Mouse (Mus musculus) mouse embryonic stem cell (cell line): Measurements from ENCODE around the gene Pla2g2d.
"Not testable (repeated sequence)": the region's sequence is repeated elsewhere in the genome, so short reads cannot be mapped to it uniquely, and the experiment has no call there.

Experiments used
- in situ Hi-C, 2 experiments: fragments of 300-500 bp; cut with MboI; formaldehyde crosslinking; loops; 1 replicate in 1 of 2; 3 replicates in 1 of 2; pipeline ENCODE4 v1.14.3; 2019 to 2020; ENCODE audit warnings: low sequenced_read_pairs in 2 of 2, low pct_unique_long_range_greater_than_20kb in 1 of 2, mixed read lengths in 1 of 2; ENCODE audit not compliant: unreplicated experiment in 1 of 2

Pla2g2d gene

DNA sequence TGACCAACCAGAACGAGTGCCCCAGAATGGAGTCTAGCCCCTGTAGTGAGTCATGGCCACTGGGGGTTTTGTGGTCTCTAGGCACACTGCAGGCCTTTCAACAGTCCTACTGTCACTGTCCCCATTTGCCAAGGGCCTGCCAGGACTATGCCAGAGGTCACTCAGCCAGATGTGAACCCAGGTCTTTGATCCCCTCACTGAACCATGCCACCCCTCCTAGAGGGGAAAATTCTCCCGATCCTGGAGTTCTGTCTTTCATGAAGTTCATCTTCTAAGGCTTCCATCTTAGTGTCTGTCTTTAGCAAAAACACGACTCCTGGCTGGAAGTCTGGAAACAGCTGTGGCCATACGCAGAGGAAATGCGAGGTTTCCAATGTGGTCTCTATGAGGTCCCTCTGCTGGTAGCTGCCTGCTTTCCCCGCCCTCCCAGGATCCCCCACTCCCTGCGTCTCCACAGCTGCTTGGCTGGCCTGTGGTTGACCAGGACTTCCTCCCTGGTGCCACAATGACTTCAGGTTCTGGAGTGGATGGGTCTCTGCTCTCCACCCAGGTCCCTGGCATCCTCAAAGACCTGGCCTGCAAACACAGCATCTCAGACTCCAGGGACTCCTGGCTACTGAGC is 31.5 kb downstream of the Pla2g2d start:
- in situ Hi-C loops, result no loop called here

DNA sequence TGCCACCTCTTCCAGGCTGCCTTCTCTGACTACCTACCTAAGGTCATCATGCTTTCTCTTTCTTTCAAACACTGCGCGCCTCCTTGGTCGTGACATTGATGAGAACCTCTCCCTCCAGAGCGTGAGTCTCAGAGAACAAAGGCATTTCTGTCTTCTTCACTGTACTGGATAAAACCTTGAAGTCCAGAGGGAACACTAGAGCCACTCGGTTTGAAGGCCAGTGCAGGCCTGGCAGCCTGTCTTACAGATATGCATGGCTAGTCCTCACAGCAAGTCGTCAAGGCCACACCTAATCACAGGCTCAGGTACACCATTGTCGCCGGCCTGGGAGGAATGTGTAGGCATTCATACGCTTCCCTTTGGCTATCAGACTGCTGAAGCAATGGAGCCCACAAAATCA is 40.6 kb downstream of the Pla2g2d start:
- in situ Hi-C loops, result no loop called here

DNA sequence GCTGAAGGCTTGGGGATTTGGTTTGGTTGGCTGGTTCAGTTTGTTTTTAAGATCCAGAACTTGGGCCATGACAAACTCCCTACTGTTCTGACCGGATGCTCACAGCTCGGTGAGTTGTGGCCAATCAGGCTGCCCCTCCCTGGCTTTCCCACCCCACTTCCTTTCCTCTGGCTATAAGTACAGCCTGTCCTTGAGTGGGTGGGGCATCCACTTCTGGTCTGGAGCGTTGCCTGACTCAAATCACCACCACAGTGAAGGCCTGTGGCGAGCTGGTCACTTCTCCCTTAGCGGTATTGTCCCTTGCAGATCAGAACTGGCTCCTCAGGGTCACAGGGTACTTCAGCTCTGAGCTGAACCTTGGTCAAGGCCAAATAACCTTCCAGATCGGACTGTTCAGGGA is 42.2 kb downstream of the Pla2g2d start:
- in situ Hi-C loops, result no loop called here

DNA sequence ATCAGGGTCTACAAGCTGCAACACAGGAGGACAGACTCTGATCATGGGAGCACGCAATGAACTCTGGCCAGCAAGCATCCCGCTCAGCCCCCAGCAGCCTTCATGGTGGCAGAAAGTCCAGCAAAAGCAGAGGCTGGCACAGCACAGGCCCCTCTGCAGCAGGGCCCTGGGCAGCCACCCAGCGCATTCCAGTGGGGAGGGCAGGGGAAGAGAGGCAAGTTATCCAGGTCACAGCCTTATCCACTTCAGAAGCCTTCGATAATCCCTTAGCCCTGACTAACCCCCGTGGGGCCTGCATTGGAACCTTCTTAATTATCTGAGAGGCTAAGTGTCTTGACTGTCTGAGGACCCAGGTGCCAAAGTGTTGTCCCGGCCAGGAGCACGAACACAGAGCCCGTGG is 43.6 kb downstream of the Pla2g2d start:
- in situ Hi-C loops, result no loop called here

DNA sequence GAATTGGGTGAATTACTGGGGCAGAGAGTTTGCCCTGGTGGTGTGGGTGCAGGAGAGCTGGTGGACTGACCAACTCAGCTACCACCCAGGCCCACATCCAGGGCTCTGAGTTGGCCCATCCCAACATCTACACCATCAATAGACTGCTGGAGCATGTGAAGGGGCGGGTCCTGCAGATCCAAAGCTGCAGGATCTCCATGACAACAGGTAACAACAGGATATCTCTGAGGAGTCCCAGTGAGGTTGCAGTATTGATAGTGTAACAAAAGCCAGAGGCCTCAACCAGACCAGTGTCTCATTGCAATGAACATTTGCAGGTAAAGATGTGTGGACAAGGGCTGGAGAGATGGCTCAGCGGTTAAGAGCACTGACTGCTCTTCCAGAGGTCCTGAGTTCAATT is 45.5 kb downstream of the Pla2g2d start:
- in situ Hi-C loops, result no loop called here

DNA sequence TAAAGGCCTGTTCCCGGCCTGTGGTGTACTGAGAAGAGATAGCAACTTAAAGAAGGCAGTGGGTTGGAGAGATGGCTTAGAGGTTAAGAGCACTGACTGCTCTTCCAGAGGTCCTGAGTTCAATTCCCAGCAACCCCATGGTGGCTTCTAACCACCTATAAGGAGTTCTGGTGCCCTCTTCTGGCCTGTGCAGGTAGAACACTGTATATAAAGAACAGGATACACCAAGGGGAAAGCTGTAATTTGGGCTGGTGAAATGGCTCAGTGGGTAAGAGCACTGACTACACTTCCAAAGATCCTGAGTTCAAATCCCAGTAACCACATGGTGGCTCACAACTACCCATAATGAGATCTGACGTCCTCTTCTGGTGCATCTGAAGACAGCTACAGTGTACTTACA is 48.6 kb downstream of the Pla2g2d start:
- in situ Hi-C loops, result not testable (repeated sequence)

DNA sequence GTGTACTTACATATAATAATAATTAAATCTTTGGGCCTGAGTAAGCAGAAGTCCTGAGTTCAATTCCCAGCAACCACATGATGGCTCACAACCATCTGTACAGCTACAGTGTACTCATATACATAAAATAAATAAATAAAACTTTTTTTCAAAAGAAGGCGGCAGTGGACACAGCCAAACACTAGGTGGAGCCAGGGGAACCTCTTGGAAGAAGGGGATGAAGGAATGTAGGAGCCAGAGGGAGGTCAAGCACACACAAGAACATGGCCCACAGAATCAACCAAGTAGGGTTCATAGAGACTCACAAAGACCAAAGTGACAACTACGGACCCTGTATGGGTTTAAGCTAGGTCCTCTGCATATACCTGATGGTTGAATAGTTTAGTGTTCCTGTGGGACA is 49.1 kb downstream of the Pla2g2d start:
- in situ Hi-C loops, result no loop called here

DNA sequence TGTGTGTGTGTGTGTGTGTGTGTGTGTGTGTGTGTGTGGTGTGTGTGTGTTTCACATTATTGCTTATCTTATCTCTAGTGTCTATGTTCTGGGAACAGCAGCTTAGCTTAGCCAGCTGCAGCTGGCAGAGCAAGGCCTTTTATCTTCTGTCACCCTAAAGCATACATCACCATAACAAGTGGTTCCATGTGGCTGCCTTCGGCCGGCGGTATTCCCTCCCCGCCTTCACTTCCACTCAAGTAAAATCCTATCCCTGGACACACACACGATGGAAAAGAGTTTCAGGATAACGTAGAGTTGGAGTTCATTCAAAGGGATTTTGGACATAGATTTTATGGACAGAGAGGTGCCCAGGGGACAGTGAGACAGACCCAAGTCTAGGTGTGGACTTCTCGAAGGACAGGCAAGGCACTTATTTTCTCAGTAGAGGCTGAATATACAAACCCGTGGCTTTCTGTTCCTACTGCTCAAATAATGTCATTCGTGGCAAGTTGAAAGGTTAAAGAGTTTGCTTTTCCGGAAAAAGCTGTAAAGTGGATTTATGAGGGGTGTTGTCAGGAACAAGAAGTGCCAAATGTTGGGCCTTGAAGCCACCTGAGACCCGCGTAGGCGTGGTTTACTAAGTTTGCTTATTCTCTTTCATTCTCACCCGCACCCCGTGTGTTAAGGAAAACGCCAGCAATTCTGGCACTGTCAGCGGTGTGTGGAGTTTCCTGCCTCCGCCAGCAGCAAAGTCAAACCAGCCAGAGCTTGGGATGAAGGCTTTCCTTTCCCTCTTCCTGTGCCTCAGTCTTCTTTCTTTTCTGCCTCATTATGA is 50.4 kb downstream of the Pla2g2d start:
- in situ Hi-C loops, result no loop called here

DNA sequence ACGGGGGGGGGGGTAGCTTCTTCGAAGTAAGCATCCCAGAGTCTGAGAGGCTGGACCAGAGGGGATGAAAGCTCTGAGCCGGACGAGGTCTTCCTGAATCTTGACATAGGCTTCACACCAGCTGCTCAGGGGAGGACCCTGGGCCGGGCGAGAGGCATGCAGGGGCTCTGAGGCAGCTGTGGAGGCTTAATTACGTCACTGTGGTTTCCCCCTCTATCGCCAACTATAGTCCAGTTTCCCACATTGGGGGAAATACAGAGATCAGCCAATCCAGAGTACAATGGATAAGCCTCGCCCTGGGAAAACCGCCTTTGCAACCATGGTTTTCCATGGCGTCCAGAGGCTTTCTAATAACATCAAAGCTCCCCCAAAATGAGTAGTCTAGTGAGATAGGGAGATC is 51.6 kb downstream of the Pla2g2d start:
- in situ Hi-C loops, result no loop called here
